Mouse (Mus musculus) erythroblast, embryonic 14.5 days (primary cell): ENCODE measurements around the gene Bhmt.

Experiments used
- GATA1 ChIP-seq: IDR thresholded peaks from 2 replicates; pipeline ENCODE4 v1.6.1; 2012; ENCODE audit warnings: low read length, inconsistent platforms, mixed read lengths
- TAL1 ChIP-seq: IDR thresholded peaks from 3 replicates; pipeline ENCODE4 v1.6.1; 2012; ENCODE audit warnings: low read length, inconsistent platforms, mixed read lengths

DNA sequence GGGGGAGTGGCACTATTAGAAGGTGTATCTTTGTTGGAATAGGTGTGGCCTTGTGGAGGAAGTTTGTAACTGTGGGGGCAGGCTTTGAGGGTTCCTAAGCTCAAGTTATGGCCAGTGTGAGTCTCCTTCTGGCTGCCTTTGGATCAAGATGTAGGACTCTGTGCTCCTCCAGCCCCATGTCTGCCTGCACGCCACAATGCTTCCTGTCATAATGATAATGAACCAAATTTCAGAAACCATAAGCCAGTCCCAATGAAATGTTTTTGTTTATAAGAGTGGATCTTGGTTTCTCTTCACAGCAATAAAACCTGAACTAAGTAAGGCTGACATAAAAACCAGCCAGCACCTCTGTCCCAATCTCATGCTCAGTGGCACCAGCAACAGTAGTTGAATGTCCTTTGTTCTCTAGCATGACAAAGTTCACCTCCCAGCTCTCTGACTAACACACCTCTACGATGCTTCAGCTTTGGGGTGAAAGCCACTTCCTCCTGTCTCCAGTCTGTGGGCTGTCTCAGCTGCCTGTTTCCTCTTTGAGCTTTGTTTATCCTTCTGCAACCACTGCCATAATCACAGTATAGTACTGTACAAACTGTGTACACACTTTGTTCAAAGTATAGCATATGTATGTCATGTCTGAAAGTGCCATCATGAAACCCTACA lies 44.6 kb downstream of the Bhmt start:
- TF ChIP-seq GATA1, result no peak
- no peak for TF ChIP-seq TAL1
